Mouse (Mus musculus): ENCODE measurements around the gene Timm22.
A peak's percentile ranks its signal among the peaks of the same experiment; 100 is the strongest.

The Timm22 gene

DNA sequence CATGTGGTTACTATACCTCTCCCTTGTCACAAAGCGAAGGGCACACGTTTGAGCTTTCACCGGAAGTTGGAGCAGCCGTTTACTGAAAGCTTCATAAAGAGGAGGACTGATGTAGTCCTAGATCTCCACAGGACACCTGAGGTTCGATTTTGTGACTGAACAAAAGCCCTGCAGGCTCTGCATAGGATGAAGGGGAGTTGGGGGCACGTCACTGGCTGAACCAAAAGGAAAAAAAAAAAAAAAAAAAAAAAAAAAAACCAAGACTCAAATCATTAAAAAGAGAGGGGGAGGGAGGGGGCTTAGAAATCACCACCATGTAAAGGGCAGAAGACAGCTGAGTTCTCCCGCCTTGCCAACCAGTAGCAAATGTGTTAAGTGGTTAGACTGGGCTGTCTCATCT, 18.0 kb upstream of the Timm22 start:
- no peak for DNase-seq (ENCODE audit: low read depth, low spot score)

DNA sequence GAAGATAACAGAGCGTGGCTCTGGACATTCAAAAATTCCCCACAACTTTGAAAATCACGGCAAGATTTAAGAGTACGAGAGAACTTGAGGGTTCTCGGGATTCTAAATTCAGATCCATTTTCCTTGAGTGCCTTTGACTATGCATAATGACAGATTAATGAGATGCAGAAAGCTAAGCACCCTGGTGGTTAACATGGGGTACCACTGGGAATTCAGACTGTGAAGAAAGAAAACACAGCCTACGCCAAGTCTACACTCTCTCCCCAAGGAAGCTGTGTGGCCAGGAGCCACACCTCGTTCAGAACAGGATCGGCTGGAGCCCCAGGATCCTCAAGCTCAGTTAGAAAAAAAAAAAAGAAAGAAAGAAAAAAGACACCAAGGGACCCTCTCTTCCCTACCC, 14.2 kb upstream of the Timm22 start:
- DNase-seq (ENCODE audit: low read depth, low spot score), result no peak

GRCm38 (mm10) chr11:76392996-76393395, 13.8 kb upstream of the Timm22 start:
- no peak for DNase-seq (ENCODE audit: low read depth, low spot score)

- DNase-seq (ENCODE audit: low read depth, low spot score), result peak; percentile 60
Measured at GRCm38 (mm10) chr11:76397650-76398311, 9.0 kb upstream of the Timm22 start.

DNA sequence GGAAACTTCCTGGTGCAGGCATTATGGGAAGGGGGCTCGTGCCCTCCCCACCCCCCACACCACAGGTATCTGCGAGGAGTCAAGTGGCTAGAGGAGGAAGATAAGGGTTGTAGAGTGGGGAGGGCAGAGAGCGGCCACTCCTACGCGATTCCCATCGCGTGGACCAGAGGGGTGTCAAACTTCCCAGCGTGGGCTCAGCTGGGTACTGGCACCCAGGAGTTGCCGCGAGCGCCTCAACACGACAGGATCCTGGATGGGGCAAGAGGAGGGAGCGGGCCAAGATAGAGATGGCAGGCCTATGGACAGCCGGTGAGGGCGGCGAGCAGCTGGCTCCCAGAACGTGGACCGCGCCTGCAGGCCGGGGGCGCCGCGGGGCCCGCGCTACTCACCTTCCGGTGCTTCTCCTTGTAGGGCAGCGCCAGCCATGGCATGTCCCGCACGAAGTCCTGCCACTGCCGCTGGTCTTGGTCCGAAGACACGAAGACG, 8.4 kb upstream of the Timm22 start:
- peak; percentile 57 for DNase-seq (ENCODE audit: low read depth, low spot score)

DNA sequence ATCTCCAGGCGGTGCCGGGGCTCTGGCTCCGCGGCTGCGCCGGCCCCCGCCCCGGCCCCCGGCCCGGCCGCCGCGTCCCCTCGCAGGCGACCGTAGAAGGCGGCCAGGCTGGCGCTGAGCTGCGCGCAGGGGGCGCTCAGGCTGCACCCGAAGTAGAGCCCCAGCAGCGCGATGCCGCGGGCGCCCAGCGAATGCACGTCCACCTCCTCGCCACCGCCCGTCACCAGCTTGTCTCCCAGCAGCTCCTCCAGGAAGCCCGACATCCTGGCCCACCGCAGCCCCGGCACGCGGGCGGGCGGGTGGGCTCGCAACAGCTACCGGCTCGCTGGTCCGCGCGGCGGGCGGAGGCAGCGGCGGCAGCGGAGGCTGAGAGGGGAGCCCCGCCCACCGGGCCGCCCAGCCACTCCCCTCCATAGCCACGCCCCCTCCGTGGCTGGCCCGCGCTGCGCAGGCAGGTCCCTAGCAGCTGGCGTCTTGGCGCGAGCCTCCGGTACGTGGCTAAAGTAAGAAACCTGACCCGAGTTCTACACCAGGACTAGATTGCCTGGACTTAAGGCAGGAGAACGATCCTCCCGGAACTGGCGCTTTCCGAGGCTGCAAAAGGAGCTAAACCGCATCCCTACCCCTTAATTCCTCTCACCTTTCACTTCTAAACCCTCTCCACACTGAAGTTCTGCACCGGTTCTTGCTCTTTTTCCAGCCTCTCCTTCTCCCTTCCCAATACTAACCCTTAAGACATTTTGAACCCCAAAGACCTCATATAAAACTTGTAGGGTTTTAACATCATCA, 7.8 kb upstream of the Timm22 start, which contains the start of gene Nxn:
Gene Nxn, minus strand, starts transcription at position 343 of the 789 bp plus-strand sequence.
- DNase-seq (ENCODE audit: low read depth, low spot score), result peak; percentile 89

- DNase-seq (ENCODE audit: low read depth, low spot score), result peak; percentile 87
Measured at GRCm38 (mm10) chr11:76399587-76400330, 7.0 kb upstream of the Timm22 start.

- DNase-seq (ENCODE audit: low read depth, low spot score), result no peak
Measured at GRCm38 (mm10) chr11:76401398-76401797, 5.4 kb upstream of the Timm22 start.

- no peak for DNase-seq (ENCODE audit: low read depth, low spot score)
Measured at GRCm38 (mm10) chr11:76405113-76405512, 1.6 kb upstream of the Timm22 start.

GRCm38 (mm10) chr11:76405626-76406264, 1.0 kb upstream of the Timm22 start:
- DNase-seq (ENCODE audit: low read depth, low spot score), result no peak

GRCm38 (mm10) chr11:76410826-76411225, 4.1 kb downstream of the Timm22 start:
- peak; percentile 80 for DNase-seq (ENCODE audit: low read depth, low spot score)

DNA sequence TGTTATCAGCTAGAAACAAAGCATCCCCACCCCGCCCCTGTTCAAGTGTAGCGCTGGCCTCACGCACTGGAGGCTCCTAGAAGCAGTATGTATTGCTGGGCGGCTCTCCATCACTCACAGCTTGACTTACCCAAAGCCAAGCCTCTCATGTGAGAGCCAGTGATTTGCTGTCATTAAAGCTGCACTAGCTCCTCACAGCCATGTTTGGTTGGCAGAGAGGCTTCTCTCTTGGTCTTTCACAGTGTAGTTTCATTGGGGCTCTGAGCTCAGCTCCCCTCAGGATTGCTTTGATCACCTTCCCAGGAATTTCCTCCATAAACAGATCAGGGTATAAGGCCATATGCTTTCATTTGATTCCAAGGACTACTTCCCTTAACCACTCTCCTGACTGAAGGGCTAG, 6.5 kb downstream of the Timm22 start:
- no peak for DNase-seq (ENCODE audit: low read depth, low spot score)

DNA sequence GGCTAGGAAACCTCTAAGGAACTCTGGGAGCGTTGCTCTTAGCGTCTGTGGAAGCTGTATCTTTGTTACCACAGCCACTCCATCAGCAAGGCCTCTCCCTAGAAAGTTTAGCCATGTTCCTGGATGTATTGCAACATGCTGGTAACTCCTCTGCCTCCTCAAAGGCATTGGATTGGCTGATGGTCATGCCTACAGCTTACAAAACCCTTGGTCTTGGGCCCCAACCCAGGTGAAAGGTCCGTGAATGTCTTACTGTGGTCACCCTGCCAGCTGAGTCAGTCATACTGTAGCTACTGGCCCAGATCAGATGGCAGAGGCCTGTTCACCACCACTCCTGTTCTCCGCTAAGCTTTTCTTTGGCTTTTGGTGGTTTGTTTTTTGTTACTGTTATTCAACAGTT, 8.2 kb downstream of the Timm22 start:
- peak; percentile 83 for DNase-seq (ENCODE audit: low read depth, low spot score)

- DNase-seq (ENCODE audit: low read depth, low spot score), result peak; percentile 73
Measured at GRCm38 (mm10) chr11:76415985-76416384, 9.2 kb downstream of the Timm22 start.

GRCm38 (mm10) chr11:76418423-76418822, 11.7 kb downstream of the Timm22 start:
- no peak for DNase-seq (ENCODE audit: low read depth, low spot score)

- DNase-seq (ENCODE audit: low read depth, low spot score), result no peak
Measured at GRCm38 (mm10) chr11:76419179-76419578, 12.4 kb downstream of the Timm22 start.

- DNase-seq (ENCODE audit: low read depth, low spot score), result no peak
Measured at GRCm38 (mm10) chr11:76420896-76421295, 14.1 kb downstream of the Timm22 start.

GRCm38 (mm10) chr11:76425749-76426148, 19.0 kb downstream of the Timm22 start:
- no peak for DNase-seq (ENCODE audit: low read depth, low spot score)

DNA sequence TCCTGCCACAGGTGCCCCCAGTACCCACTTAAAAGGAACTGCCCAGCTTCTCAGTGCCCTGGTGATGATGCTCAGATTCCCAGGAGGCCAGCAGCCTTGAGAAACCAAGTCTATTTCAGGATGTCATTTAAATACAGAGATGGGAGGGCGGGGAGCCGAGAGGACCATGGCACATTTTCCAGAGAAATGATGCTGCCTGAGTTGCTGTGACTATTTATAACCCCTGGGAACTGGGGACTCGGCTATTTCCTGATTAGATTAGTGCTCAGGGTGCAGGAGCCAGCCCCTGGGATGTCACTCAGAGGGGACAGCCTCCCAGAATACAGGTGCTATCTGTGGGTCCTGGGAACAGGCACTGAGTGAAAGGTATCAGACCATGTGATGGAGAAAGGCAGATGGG, 21.0 kb downstream of the Timm22 start:
- DNase-seq (ENCODE audit: low read depth, low spot score), result no peak

- DNase-seq (ENCODE audit: low read depth, low spot score), result no peak
Measured at GRCm38 (mm10) chr11:76429046-76429445, 22.3 kb downstream of the Timm22 start.

DNA sequence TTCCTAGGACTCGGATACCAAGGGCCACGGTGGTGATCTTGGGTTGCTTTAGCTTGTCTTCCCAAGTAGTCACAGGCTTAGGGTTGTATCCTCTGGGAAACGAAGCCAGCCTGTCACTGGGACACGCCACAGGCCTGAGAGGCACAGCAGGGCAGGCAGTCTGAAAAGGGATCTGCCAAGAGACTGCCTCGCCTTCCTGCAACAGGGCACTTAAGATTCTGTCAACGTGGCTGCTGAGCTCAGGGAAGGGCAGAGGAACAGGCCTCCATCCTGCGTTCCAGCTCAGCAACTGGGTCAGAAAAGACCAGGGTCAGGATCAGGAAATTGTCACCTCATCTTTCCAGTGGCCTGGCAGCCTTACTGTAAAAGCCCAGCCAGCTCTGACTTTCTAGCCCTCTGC, 22.8 kb downstream of the Timm22 start:
- no peak for DNase-seq (ENCODE audit: low read depth, low spot score)
